Mouse (Mus musculus) testis, adult 2 months (tissue): ENCODE measurements around the gene Zfp213. TPM values are rescaled to one million over a fixed set of nuclear protein-coding genes. Genes with fewer than 3 reads are reported as not detected.

Experiments
- H3K27ac ChIP-seq: fragments of 200-500 bp; 2 replicates; pipeline ENCODE4 v1.5.1; 2012; ENCODE audit warnings: low read depth, low read length; ENCODE audit not compliant: control insufficient read depth, insufficient read depth
- H3K27me3 ChIP-seq: fragments of 200-500 bp; 2 replicates; pipeline ENCODE4 v1.6.1; 2012; ENCODE audit warnings: mild to moderate bottlenecking, low read length, moderate library complexity; ENCODE audit not compliant: control insufficient read depth, insufficient read depth
- H3K36me3 ChIP-seq: fragments of 200-500 bp; 2 replicates; pipeline ENCODE4 v1.6.1; 2012; ENCODE audit warnings: mild to moderate bottlenecking, low read length; ENCODE audit not compliant: control insufficient read depth, insufficient read depth
- H3K4me1 ChIP-seq: fragments of 200-500 bp; 2 replicates; pipeline ENCODE4 v1.6.1; 2012; ENCODE audit warnings: low read length; ENCODE audit not compliant: control insufficient read depth, insufficient read depth
- H3K4me3 ChIP-seq: fragments of 200-500 bp; 2 replicates; pipeline ENCODE4 v1.5.1; 2012; ENCODE audit warnings: low read depth, mild to moderate bottlenecking, low read length, moderate library complexity, mixed read lengths; ENCODE audit not compliant: control insufficient read depth
- CTCF ChIP-seq: fragments of 200-500 bp; IDR thresholded peaks from 2 replicates; pipeline ENCODE4 v1.5.1; 2012; ENCODE audit warnings: low read depth, mild to moderate bottlenecking, inconsistent platforms, low read length, moderate library complexity; ENCODE audit not compliant: control insufficient read depth, insufficient read depth, insufficient replicate concordance
- POLR2A ChIP-seq: fragments of 200-500 bp; IDR thresholded peaks from 2 replicates; pipeline ENCODE4 v1.6.1; 2012; ENCODE audit warnings: low read depth, mild to moderate bottlenecking, inconsistent platforms, low read length, moderate library complexity; ENCODE audit not compliant: control insufficient read depth
- polyA plus RNA-seq: library from polyadenylated mRNA; depleted of rRNA; stranded (reverse); fragments of >200 nt; gene quantifications from 2 replicates; pipeline ENCODE4 v1.2.3, GENCODE M21; 2012

Gene Zfp213
- polyA plus RNA-seq, 1 experiment: 3.7 TPM

GRCm38 (mm10) chr17:23571084-23571483 lies 7.0 kb upstream of the Zfp213 start:
- no peak overlapping the region for H3K27ac ChIP-seq
- TF ChIP-seq CTCF (no peak), POLR2A (no peak)
- H3K27me3 ChIP-seq: no peaks in the 10 kb centered on the region
- no peak overlapping the region for H3K4me3 ChIP-seq
- H3K4me1 ChIP-seq: no peaks in the 10 kb centered on the region; the same call in none of the 2 replicates
- no peaks in the 10 kb centered on the region for H3K36me3 ChIP-seq

- Histone ChIP-seq H3K4me1 (peaks cover under 1% of the 10 kb centered on the region; the same call in 1 of the 2 replicates), H3K27ac (no peak overlapping the region), H3K36me3 (no peaks in the 10 kb centered on the region), H3K4me3 (no peak overlapping the region), H3K27me3 (no peaks in the 10 kb centered on the region)
- TF ChIP-seq CTCF (peak; percentile 61; the same call in 1 of the 2 replicates), POLR2A (no peak)
Measured at GRCm38 (mm10) chr17:23570017-23570416, 6.0 kb upstream of the Zfp213 start.

DNA sequence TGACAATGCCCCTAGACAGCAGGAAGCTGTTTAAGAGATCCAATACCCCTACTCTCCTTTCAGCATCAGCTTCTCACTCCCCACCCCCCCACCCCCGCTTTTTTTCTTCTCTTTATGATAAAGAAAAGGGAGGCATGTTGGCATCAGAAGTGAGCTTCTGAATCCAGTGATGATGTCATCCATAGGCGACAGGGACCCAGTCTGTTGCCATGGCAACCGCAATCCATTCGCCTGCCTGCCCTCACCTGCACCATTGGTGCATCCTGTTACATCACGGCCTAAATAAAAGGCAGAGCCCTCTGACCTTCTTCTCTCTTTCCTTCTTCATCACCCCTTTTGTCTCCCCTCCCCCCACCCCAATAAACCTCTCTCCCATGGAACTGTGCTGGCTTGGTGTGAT lies 4.3 kb upstream of the Zfp213 start:
- TF ChIP-seq CTCF (no peak), POLR2A (peak; percentile 38; the same call in 1 of the 2 replicates)
- no peaks in the 10 kb centered on the region for H3K27me3 ChIP-seq
- peaks cover 9% of the 10 kb centered on the region for H3K4me1 ChIP-seq
- no peak overlapping the region for H3K27ac ChIP-seq
- H3K36me3 ChIP-seq: no peaks in the 10 kb centered on the region
- no peak overlapping the region for H3K4me3 ChIP-seq

DNA sequence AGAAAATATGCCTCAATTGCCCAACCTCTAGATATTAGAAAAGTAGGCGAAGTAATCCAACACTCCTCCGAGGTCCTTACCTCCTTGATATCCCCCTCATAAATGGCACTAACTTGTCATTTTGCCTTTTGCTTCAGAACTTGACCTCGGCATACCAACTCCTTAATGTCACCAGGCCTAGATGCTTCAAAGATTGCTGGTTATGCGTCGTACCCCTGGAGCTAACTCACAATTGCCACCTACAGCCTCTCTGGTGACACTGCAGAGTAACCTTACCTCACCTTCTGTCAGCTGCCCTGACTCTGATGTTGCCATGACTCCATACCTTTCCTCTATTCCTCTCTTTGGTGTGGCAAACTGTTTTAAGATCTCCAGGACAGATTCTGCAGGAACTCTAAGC lies 2.7 kb upstream of the Zfp213 start:
- TF ChIP-seq CTCF: no peak
- no peak for TF ChIP-seq POLR2A
- Histone ChIP-seq H3K27me3 (no peaks in the 10 kb centered on the region), H3K4me1 (peaks cover 9% of the 10 kb centered on the region), H3K36me3 (no peaks in the 10 kb centered on the region), H3K27ac (no peak overlapping the region), H3K4me3 (no peak overlapping the region)

- Histone ChIP-seq H3K27ac (peak overlapping the region; percentile 84), H3K4me3 (peak overlapping the region; percentile 98), H3K27me3 (no peaks in the 10 kb centered on the region), H3K36me3 (no peaks in the 10 kb centered on the region), H3K4me1 (peaks cover 9% of the 10 kb centered on the region)
- TF ChIP-seq POLR2A (no peak), CTCF (no peak)
Measured at GRCm38 (mm10) chr17:23564368-23564715, 304 bp upstream of the Zfp213 start.

DNA sequence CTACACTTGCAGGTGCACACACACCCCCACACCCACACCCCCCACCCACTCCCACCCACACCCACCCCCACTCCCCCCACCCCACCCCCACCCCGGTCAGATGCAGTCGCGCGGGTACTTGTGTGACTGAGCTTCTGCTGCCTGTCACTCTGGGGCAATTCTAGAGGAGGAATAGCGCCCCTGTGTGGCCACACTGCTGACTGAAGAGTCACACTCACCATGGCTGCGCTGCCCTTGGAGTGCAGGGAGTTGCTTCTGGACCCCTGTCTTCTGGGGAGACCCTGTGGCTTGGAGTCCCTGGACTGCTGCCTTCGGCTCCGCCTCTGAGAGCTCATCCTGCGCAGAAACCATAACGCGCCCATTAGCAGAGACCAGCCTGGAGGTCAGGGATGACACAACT lies 4.3 kb downstream of the Zfp213 start:
- H3K36me3 ChIP-seq: no peaks in the 10 kb centered on the region
- H3K4me3 ChIP-seq: no peak overlapping the region
- no peak overlapping the region for H3K27ac ChIP-seq
- H3K4me1 ChIP-seq: peaks cover 6% of the 10 kb centered on the region
- TF ChIP-seq CTCF (peak; percentile 42; the same call in 1 of the 2 replicates), POLR2A (no peak)
- H3K27me3 ChIP-seq: no peaks in the 10 kb centered on the region

- Histone ChIP-seq H3K4me1 (peaks cover 5% of the 10 kb centered on the region; the same call in 1 of the 2 replicates), H3K36me3 (no peaks in the 10 kb centered on the region), H3K27me3 (no peaks in the 10 kb centered on the region)
Measured at GRCm38 (mm10) chr17:23555243-23555916, 8.7 kb downstream of the Zfp213 start.

DNA sequence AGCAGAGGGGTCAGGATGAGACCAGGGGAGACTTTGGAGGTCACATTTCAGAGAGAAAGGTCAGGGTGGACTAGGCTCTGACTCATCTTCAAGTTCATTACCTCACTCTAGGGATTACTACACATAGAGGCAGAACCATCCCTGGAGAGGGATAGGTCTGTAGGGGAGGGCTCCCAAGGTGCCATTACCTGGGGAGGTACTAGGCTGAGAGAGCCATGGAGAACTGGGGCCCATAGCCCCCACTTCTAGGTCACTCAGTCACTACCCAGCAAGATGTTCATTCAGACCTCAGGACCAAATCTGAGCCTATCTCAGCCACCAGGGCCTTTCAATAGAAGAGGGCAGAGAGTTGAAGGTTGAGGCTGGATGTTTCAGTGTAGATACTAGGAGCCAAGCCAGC lies 9.7 kb downstream of the Zfp213 start:
- H3K4me3 ChIP-seq: peak overlapping the region; percentile 44
- no peak for TF ChIP-seq CTCF
- TF ChIP-seq POLR2A: no peak
- H3K27me3 ChIP-seq: no peaks in the 10 kb centered on the region
- H3K27ac ChIP-seq: no peak overlapping the region
- H3K4me1 ChIP-seq: peaks cover 5% of the 10 kb centered on the region; the same call in 1 of the 2 replicates
- H3K36me3 ChIP-seq: no peaks in the 10 kb centered on the region

More at GRCm38 (mm10) chr17:23555243-23555916, 8.7 kb downstream of the Zfp213 start:
- no peak overlapping the region for H3K27ac ChIP-seq
- no peak overlapping the region for H3K4me3 ChIP-seq
- no peak for TF ChIP-seq POLR2A
- no peak for TF ChIP-seq CTCF
